Mouse (Mus musculus): ENCODE results near the gene Ltbr.

GRCm38 (mm10) chr6:125284751-125285150 lies 28.9 kb downstream of the Ltbr start:
- TF ChIP-seq POLR2A (IDR thresholded peaks at IDR 0.05; ENCODE audit: insufficient read depth, low read depth, low read length) (no peak), CTCF (IDR thresholded peaks at IDR 0.05; ENCODE audit: insufficient read depth, low read depth, low read length) (no peak)
